Mouse (Mus musculus) hindbrain, embryonic 15.5 days (tissue): ENCODE data around the gene Dgat2. TPM values are rescaled to one million over a fixed set of nuclear protein-coding genes. Genes with fewer than 3 reads are reported as not detected.

ENCODE experiments used
- ATAC-seq: fragments of 200-750 bp; cut with Nextera tagmentation; 2 replicates; pipeline ENCODE4 v1.8.0; 2017; ENCODE audit warnings: low read depth, moderate number of reproducible peaks, moderate TSS enrichment; ENCODE audit not compliant: low FRiP score
- H3K27ac ChIP-seq: fragments of 300-500 bp; sonication (generic); replicated peaks from 2 replicates; pipeline ENCODE4 v1.5.1; 2015; ENCODE audit warnings: mild to moderate bottlenecking, inconsistent platforms
- H3K27me3 ChIP-seq: fragments of 300-500 bp; sonication (generic); 2 replicates; pipeline ENCODE4 v1.6.1; 2015; ENCODE audit warnings: control low read depth, inconsistent platforms
- H3K36me3 ChIP-seq: fragments of 300-500 bp; sonication (generic); 2 replicates; pipeline ENCODE4 v1.6.1; 2015; ENCODE audit warnings: control low read depth, inconsistent platforms
- H3K4me1 ChIP-seq: fragments of 300-500 bp; sonication (generic); replicated peaks from 2 replicates; pipeline ENCODE4 v1.6.1; 2015; ENCODE audit warnings: control low read depth, inconsistent platforms
- H3K4me2 ChIP-seq: fragments of 300-500 bp; sonication (generic); 2 replicates; pipeline ENCODE4 v1.6.1; 2015; ENCODE audit warnings: moderate library complexity, mild to moderate bottlenecking, inconsistent platforms
- H3K4me3 ChIP-seq: fragments of 300-500 bp; sonication (generic); 2 replicates; pipeline ENCODE4 v1.5.1; 2015; ENCODE audit warnings: mild to moderate bottlenecking, inconsistent platforms
- H3K9ac ChIP-seq: fragments of 300-500 bp; sonication (generic); 2 replicates; pipeline ENCODE4 v1.6.1; 2015; ENCODE audit warnings: inconsistent platforms
- H3K9me3 ChIP-seq: fragments of 300-500 bp; sonication (generic); 2 replicates; pipeline ENCODE4 v1.6.1; 2016; ENCODE audit warnings: control low read depth, inconsistent platforms
- WGBS: fragments of 180-500 bp; shearing (Covaris S2); methylation state at CpG from one replicate; pipeline ENCODE4 v1.1.7; 2015; 5-methylcytosine and 5-hydroxymethylcytosine counted together
- polyA plus RNA-seq: library from polyadenylated mRNA; unstranded; fragments of >200 nt; fragmentation: Nextera tagmentation; extraction: Ambion mirVana; gene quantifications from 2 replicates; pipeline ENCODE4 v1.2.1, GENCODE M21; 2015

Dgat2 gene
- polyA plus RNA-seq, 1 experiment from 2014 or later = 22.1 TPM

- 70% methylated on average over 11 of the region's 11 CpGs for WGBS
- no peaks in the 10 kb centered on the region for H3K27me3 ChIP-seq
- no peak overlapping the region for H3K4me2 ChIP-seq
- H3K9ac ChIP-seq = no peak overlapping the region
- ATAC-seq = no peak
- H3K27ac ChIP-seq = no peak overlapping the region
- no peaks in the 10 kb centered on the region for H3K36me3 ChIP-seq
- no peak overlapping the region for H3K4me3 ChIP-seq
- no peaks in the 10 kb centered on the region for H3K9me3 ChIP-seq
- peaks cover 14% of the 10 kb centered on the region for H3K4me1 ChIP-seq
Measured at GRCm38 (mm10) chr7:99144616-99145015, 37.9 kb downstream of the Dgat2 start.

- Histone ChIP-seq H3K4me1 (peaks cover 22% of the 10 kb centered on the region), H3K27ac (no peak overlapping the region), H3K36me3 (no peaks in the 10 kb centered on the region), H3K4me2 (no peak overlapping the region), H3K4me3 (no peak overlapping the region), H3K9ac (no peak overlapping the region), H3K27me3 (no peaks in the 10 kb centered on the region), H3K9me3 (no peaks in the 10 kb centered on the region)
- ATAC-seq = no peak
- WGBS = 78% methylated on average over 3 of the region's 3 CpGs
Measured at GRCm38 (mm10) chr7:99143244-99143643, 39.3 kb downstream of the Dgat2 start.

- H3K9ac ChIP-seq = peak overlapping the region; percentile 42
- peak overlapping the region; percentile 79 for H3K4me2 ChIP-seq
- H3K9me3 ChIP-seq = no peaks in the 10 kb centered on the region
- H3K27ac ChIP-seq = peak overlapping the region; percentile 94
- no peaks in the 10 kb centered on the region for H3K27me3 ChIP-seq
- H3K4me3 ChIP-seq = peak overlapping the region; percentile 96
- peaks cover 22% of the 10 kb centered on the region for H3K4me1 ChIP-seq
- 29% methylated on average over 12 of the region's 12 CpGs for WGBS
- no peaks in the 10 kb centered on the region for H3K36me3 ChIP-seq
- no peak for ATAC-seq
Measured at GRCm38 (mm10) chr7:99141919-99142606, 40.5 kb downstream of the Dgat2 start.

- peaks cover 22% of the 10 kb centered on the region for H3K4me1 ChIP-seq
- H3K27me3 ChIP-seq = no peaks in the 10 kb centered on the region
- peak within 1 kb of the TSS; percentile 96 for H3K4me3 ChIP-seq
- H3K9ac ChIP-seq = peak within 1 kb of the TSS; percentile 87
- WGBS = under 1% methylated on average over 50 of the region's 51 CpGs
- peak within 1 kb of the TSS; percentile 90 for H3K4me2 ChIP-seq
- H3K36me3 ChIP-seq = no peaks in the 10 kb centered on the region
- H3K9me3 ChIP-seq = no peaks in the 10 kb centered on the region
- peak; percentile 99 for ATAC-seq
- H3K27ac ChIP-seq = peak within 1 kb of the TSS; percentile 94
Measured at GRCm38 (mm10) chr7:99140984-99141918, 41.3 kb downstream of the Dgat2 start, which contains the start of gene Uvrag. Uvrag (minus strand) TSS chr7:99141141.

- Histone ChIP-seq H3K4me3 (peak overlapping the region; percentile 96), H3K9me3 (no peaks in the 10 kb centered on the region), H3K4me2 (peak overlapping the region; percentile 90), H3K27me3 (no peaks in the 10 kb centered on the region), H3K27ac (peak overlapping the region; percentile 94), H3K9ac (peak overlapping the region; percentile 87), H3K4me1 (peaks cover 22% of the 10 kb centered on the region), H3K36me3 (no peaks in the 10 kb centered on the region)
- WGBS = under 1% methylated on average over 38 of the region's 39 CpGs
- no peak; the same call in 1 of the 2 replicates for ATAC-seq
Measured at GRCm38 (mm10) chr7:99140511-99140910, 42.0 kb downstream of the Dgat2 start.

- Histone ChIP-seq H3K27me3 (no peaks in the 10 kb centered on the region), H3K27ac (peak overlapping the region; percentile 94), H3K4me1 (peaks cover 22% of the 10 kb centered on the region), H3K4me2 (peak overlapping the region; percentile 90), H3K9ac (peak overlapping the region; percentile 87), H3K9me3 (no peaks in the 10 kb centered on the region), H3K36me3 (no peaks in the 10 kb centered on the region), H3K4me3 (peak overlapping the region; percentile 96)
- ATAC-seq = no peak
- under 1% methylated on average over 13 of the region's 13 CpGs for WGBS
Measured at GRCm38 (mm10) chr7:99139841-99140491, 42.6 kb downstream of the Dgat2 start.

GRCm38 (mm10) chr7:99137541-99137940 is 45.0 kb downstream of the Dgat2 start:
- Histone ChIP-seq H3K36me3 (no peaks in the 10 kb centered on the region), H3K4me3 (no peak overlapping the region), H3K4me1 (peaks cover 22% of the 10 kb centered on the region), H3K27ac (no peak overlapping the region), H3K4me2 (no peak overlapping the region), H3K27me3 (no peaks in the 10 kb centered on the region), H3K9me3 (no peaks in the 10 kb centered on the region), H3K9ac (no peak overlapping the region)
- ATAC-seq = no peak
- WGBS = 97% methylated on average over 4 of the region's 4 CpGs

- H3K4me2 ChIP-seq = no peak overlapping the region
- no peaks in the 10 kb centered on the region for H3K27me3 ChIP-seq
- no peak overlapping the region for H3K9ac ChIP-seq
- H3K9me3 ChIP-seq = no peaks in the 10 kb centered on the region
- H3K4me3 ChIP-seq = no peak overlapping the region
- ATAC-seq = no peak
- no peak overlapping the region for H3K27ac ChIP-seq
- peaks cover 14% of the 10 kb centered on the region for H3K4me1 ChIP-seq
- 54% methylated on average over 6 of the region's 6 CpGs for WGBS
- H3K36me3 ChIP-seq = no peaks in the 10 kb centered on the region
Measured at GRCm38 (mm10) chr7:99136789-99137188, 45.7 kb downstream of the Dgat2 start.

GRCm38 (mm10) chr7:99133811-99134402 is 48.6 kb downstream of the Dgat2 start:
- WGBS = 90% methylated on average over 8 of the region's 8 CpGs
- Histone ChIP-seq H3K9ac (no peak overlapping the region), H3K9me3 (no peaks in the 10 kb centered on the region), H3K36me3 (no peaks in the 10 kb centered on the region), H3K4me2 (no peak overlapping the region), H3K27me3 (no peaks in the 10 kb centered on the region), H3K27ac (no peak overlapping the region), H3K4me1 (peaks cover under 1% of the 10 kb centered on the region), H3K4me3 (no peak overlapping the region)
- no peak for ATAC-seq

GRCm38 (mm10) chr7:99132597-99132996 is 49.9 kb downstream of the Dgat2 start:
- Histone ChIP-seq H3K9ac (no peak overlapping the region), H3K9me3 (no peaks in the 10 kb centered on the region), H3K4me3 (no peak overlapping the region), H3K36me3 (no peaks in the 10 kb centered on the region), H3K27me3 (no peaks in the 10 kb centered on the region), H3K4me1 (peaks cover 1% of the 10 kb centered on the region; the same call in 1 of the 2 replicates), H3K27ac (no peak overlapping the region), H3K4me2 (no peak overlapping the region)
- 87% methylated on average over 9 of the region's 9 CpGs for WGBS
- no peak for ATAC-seq

- no peaks in the 10 kb centered on the region for H3K27me3 ChIP-seq
- H3K36me3 ChIP-seq = no peaks in the 10 kb centered on the region
- WGBS = 81% methylated on average over 6 of the region's 6 CpGs
- no peaks in the 10 kb centered on the region for H3K9me3 ChIP-seq
- no peak overlapping the region for H3K9ac ChIP-seq
- no peak overlapping the region for H3K4me3 ChIP-seq
- peaks cover 4% of the 10 kb centered on the region; the same call in 1 of the 2 replicates for H3K4me1 ChIP-seq
- no peak overlapping the region for H3K4me2 ChIP-seq
- H3K27ac ChIP-seq = no peak overlapping the region
- ATAC-seq = no peak
Measured at GRCm38 (mm10) chr7:99131819-99132353, 50.6 kb downstream of the Dgat2 start.
